Mouse (Mus musculus): ENCODE measurements around the gene Herc4. TPM values are rescaled to one million over a fixed set of nuclear protein-coding genes. Genes with fewer than 3 reads are reported as not detected.

Gene Herc4
- polyA plus RNA-seq, 1 experiment from 2014 or later, result 23.8 TPM

- DNase-seq (ENCODE audit: low spot score), result peak; percentile 59
- WGBS, result 15% methylated on average over 12 of the region's 12 CpGs
Measured at GRCm38 (mm10) chr10:63242798-63243435, 693 bp upstream of the Herc4 start.

DNA sequence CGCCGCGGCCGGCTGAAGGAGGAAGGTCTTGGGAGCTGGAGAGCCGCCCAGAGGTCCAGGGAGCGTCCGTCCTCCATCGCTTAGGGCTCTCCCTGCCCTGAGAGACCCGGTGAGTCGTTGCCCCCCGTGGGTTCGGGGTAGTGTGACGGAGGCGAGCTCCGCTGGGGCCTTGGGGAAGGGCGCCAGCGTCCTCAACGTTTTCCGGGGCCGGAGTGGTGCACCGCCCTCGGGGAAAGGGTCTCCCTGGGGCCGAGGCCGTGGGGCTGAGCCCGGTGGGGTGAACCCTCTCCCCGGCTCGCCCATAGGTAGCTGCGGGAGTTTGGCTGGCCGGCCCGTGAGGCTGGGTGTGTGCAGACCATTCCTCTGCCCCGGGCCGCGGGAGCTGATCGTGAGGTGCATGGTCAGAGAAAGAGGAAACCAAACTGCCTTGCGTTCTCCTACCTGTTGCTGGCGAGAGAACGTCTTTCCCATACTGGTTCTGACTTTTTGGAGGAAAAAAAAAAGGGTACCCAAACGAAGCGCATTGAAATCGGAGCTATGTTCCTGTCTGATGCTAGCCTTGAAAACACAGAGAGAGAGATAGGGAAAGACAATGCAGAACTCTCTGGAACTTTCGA is 553 bp downstream of the Herc4 start:
- Histone ChIP-seq H3K27me3 (replicated peaks; ENCODE audit: insufficient read depth, low read length) (no peaks in the 10 kb centered on the region), H3K4me2 (replicated peaks; ENCODE audit: low read depth, low read length) (peak overlapping the region; percentile 71), H3K9me3 (ENCODE audit: low read length) (no peaks in the 10 kb centered on the region), H3K9ac (replicated peaks; ENCODE audit: low read depth) (peak overlapping the region; percentile 89), H3K4me1 (ENCODE audit: insufficient read depth, low read depth, low read length) (peaks cover 4% of the 10 kb centered on the region; the same call in 1 of the 2 replicates), H3K4me3 (ENCODE audit: low read depth, low read length) (peak overlapping the region; percentile 80), H3K36me3 (ENCODE audit: insufficient read depth, low read length) (no peaks in the 10 kb centered on the region), H3K27ac (ENCODE audit: low read length) (peak overlapping the region; percentile 97)
- WGBS, result 0% methylated on average over 41 of the region's 41 CpGs
- peak; percentile 56 for DNase-seq (ENCODE audit: low spot score)
- TF ChIP-seq EP300 (IDR thresholded peaks at IDR 0.05) (no peak), CTCF (IDR thresholded peaks at IDR 0.05) (0 out of 2 replicates have a peak, but pooled peaks have one; percentile 0)
- peak; percentile 62 for ATAC-seq

More at GRCm38 (mm10) chr10:63242798-63243435, 693 bp upstream of the Herc4 start:
- H3K36me3 ChIP-seq (ENCODE audit: insufficient read depth, low read length), result no peaks in the 10 kb centered on the region
- H3K4me2 ChIP-seq (replicated peaks; ENCODE audit: low read depth, low read length), result peak overlapping the region; percentile 49
- no peaks in the 10 kb centered on the region for H3K9me3 ChIP-seq (ENCODE audit: low read length)
- peak overlapping the region; percentile 97 for H3K27ac ChIP-seq (ENCODE audit: low read length)
- H3K27me3 ChIP-seq (replicated peaks; ENCODE audit: insufficient read depth, low read length), result no peaks in the 10 kb centered on the region
- H3K4me3 ChIP-seq (ENCODE audit: low read depth, low read length), result peak overlapping the region; percentile 80
- H3K4me1 ChIP-seq (ENCODE audit: insufficient read depth, low read depth, low read length), result peaks cover 4% of the 10 kb centered on the region; the same call in 1 of the 2 replicates
- H3K9ac ChIP-seq (replicated peaks; ENCODE audit: low read depth), result peak overlapping the region; percentile 1; the same call in 1 of the 2 replicates
- no peak for ATAC-seq
- TF ChIP-seq CTCF (IDR thresholded peaks at IDR 0.05), result no peak
- TF ChIP-seq EP300 (IDR thresholded peaks at IDR 0.05), result no peak

- H3K27me3 ChIP-seq (replicated peaks; ENCODE audit: insufficient read depth, low read length), result no peaks in the 10 kb centered on the region
- H3K4me2 ChIP-seq (replicated peaks; ENCODE audit: low read depth, low read length), result peak overlapping the region; percentile 71
- H3K27ac ChIP-seq (ENCODE audit: low read length), result peak overlapping the region; percentile 97
- H3K9ac ChIP-seq (replicated peaks; ENCODE audit: low read depth), result peak overlapping the region; percentile 89
- H3K4me1 ChIP-seq (ENCODE audit: insufficient read depth, low read depth, low read length), result peaks cover 4% of the 10 kb centered on the region; the same call in 1 of the 2 replicates
- no peaks in the 10 kb centered on the region for H3K36me3 ChIP-seq (ENCODE audit: insufficient read depth, low read length)
- H3K4me3 ChIP-seq (ENCODE audit: low read depth, low read length), result peak overlapping the region; percentile 80
- no peaks in the 10 kb centered on the region for H3K9me3 ChIP-seq (ENCODE audit: low read length)
- no peak for ATAC-seq
- WGBS, result 15% methylated on average over 5 of the region's 5 CpGs
- peak; percentile 62 for DNase-seq (ENCODE audit: low spot score)
- no peak for TF ChIP-seq EP300 (IDR thresholded peaks at IDR 0.05)
- peak; percentile 64 for TF ChIP-seq CTCF (IDR thresholded peaks at IDR 0.05)
Measured at GRCm38 (mm10) chr10:63244746-63245145, 1.1 kb downstream of the Herc4 start.

- Histone ChIP-seq H3K36me3 (ENCODE audit: insufficient read depth, low read length) (no peaks in the 10 kb centered on the region), H3K4me3 (ENCODE audit: low read depth, low read length) (no peak overlapping the region), H3K27me3 (replicated peaks; ENCODE audit: insufficient read depth, low read length) (no peaks in the 10 kb centered on the region), H3K4me2 (replicated peaks; ENCODE audit: low read depth, low read length) (no peak overlapping the region), H3K9me3 (ENCODE audit: low read length) (no peaks in the 10 kb centered on the region), H3K4me1 (ENCODE audit: insufficient read depth, low read depth, low read length) (peaks cover 4% of the 10 kb centered on the region; the same call in 1 of the 2 replicates), H3K9ac (replicated peaks; ENCODE audit: low read depth) (no peak overlapping the region), H3K27ac (ENCODE audit: low read length) (no peak overlapping the region)
- DNase-seq (ENCODE audit: low spot score) (no peak), ATAC-seq (no peak)
- TF ChIP-seq CTCF (IDR thresholded peaks at IDR 0.05) (no peak), EP300 (IDR thresholded peaks at IDR 0.05) (no peak)
- 92% methylated on average over 3 of the region's 3 CpGs for WGBS
Measured at GRCm38 (mm10) chr10:63245846-63246245, 2.2 kb downstream of the Herc4 start.

DNA sequence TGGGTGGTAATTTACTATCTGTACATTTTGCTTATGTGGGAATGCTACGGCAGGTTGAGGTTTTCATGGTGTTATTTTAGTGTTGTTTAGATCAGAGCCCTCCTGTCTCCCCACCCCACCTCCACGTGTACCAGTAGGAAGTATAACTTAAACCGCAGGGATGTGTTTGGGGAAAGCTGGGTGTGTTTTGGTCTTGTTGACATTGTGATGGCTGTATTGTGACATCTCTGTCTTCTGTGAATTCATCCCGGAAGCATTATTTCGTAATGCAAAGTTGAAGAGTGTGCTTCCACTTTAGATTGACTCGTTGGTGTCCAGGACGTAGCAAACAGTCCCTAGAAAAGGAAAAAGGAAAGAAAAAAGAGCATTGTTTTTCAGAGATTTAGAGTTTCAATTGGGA is 3.8 kb downstream of the Herc4 start:
- ATAC-seq (no peak), DNase-seq (ENCODE audit: low spot score) (peak; percentile 77)
- H3K4me2 ChIP-seq (replicated peaks; ENCODE audit: low read depth, low read length), result no peak overlapping the region
- no peak overlapping the region for H3K27ac ChIP-seq (ENCODE audit: low read length)
- H3K27me3 ChIP-seq (replicated peaks; ENCODE audit: insufficient read depth, low read length), result no peaks in the 10 kb centered on the region
- peaks cover 4% of the 10 kb centered on the region; the same call in 1 of the 2 replicates for H3K4me1 ChIP-seq (ENCODE audit: insufficient read depth, low read depth, low read length)
- H3K4me3 ChIP-seq (ENCODE audit: low read depth, low read length), result no peak overlapping the region
- H3K36me3 ChIP-seq (ENCODE audit: insufficient read depth, low read length), result no peaks in the 10 kb centered on the region
- no peaks in the 10 kb centered on the region for H3K9me3 ChIP-seq (ENCODE audit: low read length)
- TF ChIP-seq EP300 (IDR thresholded peaks at IDR 0.05) (peak; percentile 52; the same call in 1 of the 2 replicates), CTCF (IDR thresholded peaks at IDR 0.05) (no peak)
- 44% methylated on average over 7 of the region's 7 CpGs for WGBS
- H3K9ac ChIP-seq (replicated peaks; ENCODE audit: low read depth), result no peak overlapping the region

DNA sequence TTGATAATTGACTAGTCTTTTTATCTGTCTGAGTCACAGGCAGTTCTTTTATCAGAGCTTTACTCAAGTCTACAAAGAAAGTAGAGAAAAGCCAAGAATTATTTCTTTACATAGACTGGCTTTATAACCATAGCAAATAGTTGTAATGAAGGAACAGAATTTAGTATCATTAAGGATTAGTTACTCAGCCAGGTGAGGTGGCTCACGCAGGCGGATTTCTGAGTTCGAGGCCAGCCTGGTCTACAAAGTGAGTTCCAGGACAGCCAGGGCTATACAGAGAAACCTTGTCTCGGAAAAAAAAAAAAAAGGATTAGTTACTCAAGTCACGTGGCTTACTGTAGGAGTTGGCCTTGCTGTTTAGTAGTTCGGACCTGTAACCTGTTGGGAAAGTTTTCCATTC is 4.8 kb downstream of the Herc4 start:
- H3K36me3 ChIP-seq (ENCODE audit: insufficient read depth, low read length), result peaks cover 7% of the 10 kb centered on the region; the same call in 1 of the 2 replicates

More for the DNA sequence above, 4.8 kb downstream of the Herc4 start:
- DNase-seq (ENCODE audit: low spot score) (no peak), ATAC-seq (no peak)
- no peaks in the 10 kb centered on the region for H3K9me3 ChIP-seq (ENCODE audit: low read length)
- H3K4me2 ChIP-seq (replicated peaks; ENCODE audit: low read depth, low read length), result no peak overlapping the region
- WGBS, result 92% methylated on average over 6 of the region's 6 CpGs
- H3K27ac ChIP-seq (ENCODE audit: low read length), result no peak overlapping the region
- H3K27me3 ChIP-seq (replicated peaks; ENCODE audit: insufficient read depth, low read length), result no peaks in the 10 kb centered on the region
- no peak overlapping the region for H3K4me3 ChIP-seq (ENCODE audit: low read depth, low read length)
- H3K4me1 ChIP-seq (ENCODE audit: insufficient read depth, low read depth, low read length), result no peaks in the 10 kb centered on the region
- no peak overlapping the region for H3K9ac ChIP-seq (replicated peaks; ENCODE audit: low read depth)
- TF ChIP-seq EP300 (IDR thresholded peaks at IDR 0.05) (no peak), CTCF (IDR thresholded peaks at IDR 0.05) (no peak)
